Mouse (Mus musculus) C2C12 (cell line): ENCODE measurements at regions not wholly inside any gene's neighbourhood (a gene's known extent, or its start where the extent isn't known, plus 50 kb on each side); places are given as distances from the start of the nearest gene placed in this dataset.

Experiments used
- H3K27me3 ChIP-seq: one replicate; pipeline ENCODE4 v1.6.1; 2011; ENCODE audit not compliant: control insufficient read depth, insufficient read depth, insufficient read length
- H3K36me3 ChIP-seq: one replicate; pipeline ENCODE4 v1.6.1; 2011; ENCODE audit not compliant: control insufficient read depth, insufficient read depth
- H3K4me3 ChIP-seq: one replicate; pipeline ENCODE4 v1.5.1; 2011; ENCODE audit warnings: mild to moderate bottlenecking, control low read depth; ENCODE audit not compliant: poor library complexity, insufficient read depth, severe bottlenecking
- H3K79me2 ChIP-seq: one replicate; pipeline ENCODE4 v1.6.1; 2011; ENCODE audit not compliant: control insufficient read depth, insufficient read depth
- H3K79me3 ChIP-seq: one replicate; pipeline ENCODE4 v1.6.1; 2011; ENCODE audit warnings: low read depth, control low read depth
- H3ac ChIP-seq: one replicate; pipeline ENCODE3; 2011; ENCODE audit warnings: low read depth; ENCODE audit not compliant: control insufficient read depth, insufficient read length
- CEBPB ChIP-seq: IDR thresholded peaks from one replicate; pipeline ENCODE4 v1.6.1; 2011; ENCODE audit warnings: low read depth, mild to moderate bottlenecking, control low read depth, moderate library complexity
- CTCF ChIP-seq: IDR thresholded peaks from one replicate; pipeline ENCODE4 v1.5.1; 2011; ENCODE audit not compliant: control insufficient read depth, insufficient read depth, insufficient read length
- FOSL1 ChIP-seq: IDR thresholded peaks from one replicate; pipeline ENCODE4 v1.8.0; 2011; ENCODE audit warnings: mild to moderate bottlenecking, low read length; ENCODE audit not compliant: poor library complexity, insufficient read depth, severe bottlenecking
- MAX ChIP-seq: IDR thresholded peaks from one replicate; pipeline ENCODE4 v1.6.1; 2011; ENCODE audit warnings: mild to moderate bottlenecking, control low read depth
- MYOD1 ChIP-seq: IDR thresholded peaks from one replicate; pipeline ENCODE4 v1.6.1; 2011; ENCODE audit warnings: low read depth; ENCODE audit not compliant: control insufficient read depth, insufficient read length
- MYOG ChIP-seq: IDR thresholded peaks from one replicate; pipeline ENCODE4 v1.6.1; 2011; ENCODE audit not compliant: control insufficient read depth, insufficient read length; ENCODE audit errors: extremely low read depth
- USF1 ChIP-seq: IDR thresholded peaks from one replicate; pipeline ENCODE4 v1.6.1; 2011; ENCODE audit warnings: low read depth, mild to moderate bottlenecking, control low read depth, moderate library complexity

- H3K79me3 ChIP-seq = no peaks in the 10 kb centered on the region
- H3K27me3 ChIP-seq = no peaks in the 10 kb centered on the region
- H3K4me3 ChIP-seq = no peak overlapping the region
- no peak overlapping the region for H3ac ChIP-seq
- no peaks in the 10 kb centered on the region for H3K79me2 ChIP-seq
- TF ChIP-seq MYOG (no peak), MAX (no peak), CEBPB (no peak), CTCF (no peak), FOSL1 (no peak), MYOD1 (no peak), USF1 (no peak)
- H3K36me3 ChIP-seq = no peaks in the 10 kb centered on the region
Observed at GRCm38 (mm10) chr17:9754884-9755405, 85.4 kb upstream of the Pabpc6 start.

DNA sequence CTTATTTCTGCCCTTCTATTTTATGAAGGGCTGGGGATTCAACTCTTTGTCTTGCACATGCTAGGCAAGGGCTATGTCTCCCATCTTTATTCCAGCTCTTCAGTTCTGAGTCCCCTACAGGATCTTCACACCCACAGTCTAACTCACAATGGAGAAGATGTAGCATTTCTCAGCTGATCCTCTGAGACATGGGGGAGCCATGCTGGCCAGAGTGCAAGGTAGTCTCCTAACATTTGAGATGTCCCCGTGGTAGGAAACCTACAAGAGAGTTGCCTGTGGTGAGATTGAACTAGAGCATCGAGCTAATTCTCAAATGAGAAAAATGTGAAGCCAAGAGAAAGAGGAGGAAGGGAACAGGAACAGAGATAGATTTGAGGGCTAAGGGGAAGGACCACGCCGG lies 83.3 kb upstream of the Pabpc6 start:
- no peaks in the 10 kb centered on the region for H3K79me3 ChIP-seq
- H3K79me2 ChIP-seq = no peaks in the 10 kb centered on the region
- H3K27me3 ChIP-seq = no peaks in the 10 kb centered on the region
- no peaks in the 10 kb centered on the region for H3K36me3 ChIP-seq
- no peak overlapping the region for H3ac ChIP-seq
- TF ChIP-seq FOSL1 = no peak
- TF ChIP-seq USF1 = no peak
- no peak for TF ChIP-seq CTCF
- TF ChIP-seq CEBPB = no peak
- TF ChIP-seq MYOD1 = no peak
- TF ChIP-seq MYOG = no peak
- no peak for TF ChIP-seq MAX
- H3K4me3 ChIP-seq = no peak overlapping the region

- no peaks in the 10 kb centered on the region for H3K79me2 ChIP-seq
- no peaks in the 10 kb centered on the region for H3K36me3 ChIP-seq
- no peaks in the 10 kb centered on the region for H3K79me3 ChIP-seq
- H3K4me3 ChIP-seq = no peak overlapping the region
- no peaks in the 10 kb centered on the region for H3K27me3 ChIP-seq
- H3ac ChIP-seq = no peak overlapping the region
- TF ChIP-seq USF1 (no peak), MYOD1 (peak; percentile 97), MAX (peak; percentile 37)
Observed at GRCm38 (mm10) chr17:9751348-9752170, 82.0 kb upstream of the Pabpc6 start.

GRCm38 (mm10) chr17:9750046-9750445 lies 80.5 kb upstream of the Pabpc6 start:
- TF ChIP-seq FOSL1 (no peak), CEBPB (no peak), MAX (no peak), MYOD1 (no peak), MYOG (no peak), CTCF (no peak), USF1 (no peak)
- no peaks in the 10 kb centered on the region for H3K79me2 ChIP-seq
- no peak overlapping the region for H3K4me3 ChIP-seq
- H3K36me3 ChIP-seq = no peaks in the 10 kb centered on the region
- H3ac ChIP-seq = no peak overlapping the region
- no peaks in the 10 kb centered on the region for H3K27me3 ChIP-seq
- no peaks in the 10 kb centered on the region for H3K79me3 ChIP-seq

DNA sequence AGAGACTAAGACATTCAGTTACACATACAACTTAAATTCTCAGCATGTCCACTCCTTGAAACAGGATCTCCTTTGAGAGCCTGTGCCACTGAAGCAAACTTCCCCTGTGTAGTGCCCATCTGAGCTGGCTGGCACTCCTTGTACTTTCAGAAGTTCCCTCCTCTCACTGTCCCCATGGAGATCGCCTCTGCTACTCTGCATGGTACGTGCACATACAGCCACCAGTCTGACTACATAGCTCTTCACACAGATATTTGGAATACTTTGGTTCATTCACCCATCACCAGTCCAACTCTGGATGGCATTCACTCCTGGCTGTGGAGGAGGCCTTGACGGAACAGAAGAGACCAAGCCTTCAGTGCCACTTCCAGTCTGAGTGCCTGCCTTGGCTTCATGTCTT lies 79.8 kb upstream of the Pabpc6 start:
- H3K4me3 ChIP-seq = no peak overlapping the region
- no peaks in the 10 kb centered on the region for H3K79me3 ChIP-seq
- no peaks in the 10 kb centered on the region for H3K36me3 ChIP-seq
- H3K79me2 ChIP-seq = no peaks in the 10 kb centered on the region
- no peak overlapping the region for H3ac ChIP-seq
- no peaks in the 10 kb centered on the region for H3K27me3 ChIP-seq
- TF ChIP-seq CTCF = no peak
- TF ChIP-seq FOSL1 = no peak

- no peaks in the 10 kb centered on the region for H3K79me2 ChIP-seq
- H3K36me3 ChIP-seq = no peaks in the 10 kb centered on the region
- no peak overlapping the region for H3K4me3 ChIP-seq
- no peaks in the 10 kb centered on the region for H3K27me3 ChIP-seq
- TF ChIP-seq FOSL1 (no peak), USF1 (no peak), CEBPB (no peak), MAX (no peak), MYOD1 (peak; percentile 90), CTCF (no peak), MYOG (no peak)
- no peak overlapping the region for H3ac ChIP-seq
- H3K79me3 ChIP-seq = no peaks in the 10 kb centered on the region
Observed at GRCm38 (mm10) chr17:9747893-9748292, 78.4 kb upstream of the Pabpc6 start.
